Mouse (Mus musculus): ENCODE data around the gene Rab23.

Rab23 gene

GRCm38 (mm10) chr1:33768091-33768787 lies 48.6 kb downstream of the Rab23 start:
- no peak for DNase-seq (ENCODE audit: low read depth)

GRCm38 (mm10) chr1:33768827-33769226 lies 49.1 kb downstream of the Rab23 start:
- no peak for DNase-seq (ENCODE audit: low read depth)

DNA sequence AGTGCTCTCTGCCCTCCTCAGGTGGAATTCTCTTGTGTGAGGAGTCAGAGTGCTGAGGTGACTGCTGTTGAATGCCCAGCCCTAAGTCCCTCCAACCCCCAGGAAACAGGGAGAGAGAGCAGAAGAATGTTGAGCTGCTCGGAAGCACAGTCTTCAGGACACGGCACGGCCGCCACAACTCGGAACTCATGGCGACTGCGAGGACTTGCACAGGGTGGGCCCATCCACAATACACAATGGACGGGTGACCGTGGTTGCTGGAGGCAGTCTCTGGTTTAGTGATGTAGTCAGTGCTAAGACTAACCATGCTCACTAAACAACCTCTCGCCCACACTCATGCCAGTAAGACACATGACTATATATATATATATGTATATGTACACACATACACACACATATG lies 51.9 kb downstream of the Rab23 start:
- DNase-seq (ENCODE audit: low read depth), result no peak

GRCm38 (mm10) chr1:33772106-33772505 lies 52.4 kb downstream of the Rab23 start:
- no peak for DNase-seq (ENCODE audit: low read depth)

DNA sequence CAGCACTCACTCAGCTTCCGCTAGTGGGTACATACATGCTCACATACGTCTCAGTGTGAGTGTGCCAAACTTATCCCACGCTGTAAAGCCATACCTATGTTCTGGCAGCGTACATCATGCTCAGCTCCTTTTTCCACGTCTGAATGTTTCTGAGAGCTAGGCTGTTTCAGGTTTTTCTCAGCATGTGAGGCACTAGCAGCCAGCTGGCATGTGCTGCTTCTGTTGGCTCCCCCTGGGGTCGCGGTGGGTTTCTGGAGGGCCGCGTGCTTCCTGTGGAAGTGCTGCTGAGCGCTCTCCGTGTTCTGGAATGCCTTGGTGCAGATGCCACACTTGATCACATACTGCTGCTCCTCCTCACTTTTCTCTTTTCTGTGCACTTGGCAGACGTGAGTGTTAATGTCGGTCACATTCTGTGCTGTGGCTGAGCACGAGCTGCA lies 56.5 kb downstream of the Rab23 start:
- DNase-seq (ENCODE audit: low read depth), result no peak

GRCm38 (mm10) chr1:33784561-33784960 lies 64.9 kb downstream of the Rab23 start:
- no peak for DNase-seq (ENCODE audit: low read depth)

DNA sequence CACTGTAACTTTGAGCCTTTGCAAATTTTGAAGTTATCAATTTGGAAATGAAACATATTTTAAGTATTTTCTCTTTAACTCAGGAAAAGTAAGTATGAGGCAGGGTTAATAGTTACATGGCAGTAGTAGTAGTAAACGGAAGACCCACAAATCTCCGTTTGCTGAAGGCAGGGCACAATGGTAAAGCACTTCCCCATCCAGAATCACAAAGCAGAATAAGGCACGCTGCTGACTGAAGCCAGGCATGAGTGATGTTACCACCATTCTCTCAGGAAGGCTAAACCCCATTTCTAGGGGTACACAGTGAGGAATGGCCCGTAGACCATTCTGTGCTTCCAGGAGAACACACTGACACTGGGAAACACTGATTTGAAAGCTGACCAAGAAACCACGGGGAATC lies 68.4 kb downstream of the Rab23 start:
- DNase-seq (ENCODE audit: low read depth), result no peak

DNA sequence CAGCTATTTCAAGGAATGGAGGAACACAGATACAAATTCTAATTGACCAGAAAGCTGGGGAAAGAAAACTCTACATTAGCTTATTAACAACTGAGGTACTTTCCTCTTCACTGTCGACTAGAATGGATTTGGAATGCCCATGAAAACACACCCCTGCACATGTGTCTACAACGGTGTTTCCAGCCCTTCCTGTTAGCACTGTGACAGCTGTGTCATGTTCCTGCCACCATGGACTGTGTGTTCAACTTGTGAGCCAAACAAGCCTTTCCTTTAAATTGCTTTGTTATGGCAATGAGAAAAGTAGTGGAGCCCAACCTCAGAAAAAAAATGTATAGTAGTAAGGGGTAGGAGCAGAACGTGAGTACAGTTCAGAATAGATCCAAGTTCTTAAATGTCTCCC lies 68.8 kb downstream of the Rab23 start:
- no peak for DNase-seq (ENCODE audit: low read depth)
